Mouse (Mus musculus) cortical plate, adult 2 months (tissue): ENCODE data around the gene Art5. TPM values are rescaled to one million over a fixed set of nuclear protein-coding genes. Genes with fewer than 3 reads are reported as not detected.

Source experiments
- H3K27ac ChIP-seq: fragments of 200-500 bp; 2 replicates; pipeline ENCODE4 v1.5.1; 2012; ENCODE audit warnings: low read length, control low read depth, inconsistent platforms; ENCODE audit not compliant: insufficient read depth
- H3K4me1 ChIP-seq: fragments of 200-500 bp; 2 replicates; pipeline ENCODE4 v1.6.1; 2011; ENCODE audit warnings: low read length; ENCODE audit not compliant: control insufficient read depth, insufficient read depth
- H3K4me3 ChIP-seq: fragments of 200-500 bp; 2 replicates; pipeline ENCODE4 v1.5.1; 2011; ENCODE audit warnings: mild to moderate bottlenecking, low read length, control low read depth; ENCODE audit not compliant: insufficient read depth
- CTCF ChIP-seq: fragments of 200-500 bp; IDR thresholded peaks from 2 replicates; pipeline ENCODE4 v1.5.1; 2011; ENCODE audit warnings: mild to moderate bottlenecking, control low read depth, low read length; ENCODE audit not compliant: insufficient read depth; ENCODE audit errors: extremely low read depth
- POLR2A ChIP-seq: fragments of 200-500 bp; IDR thresholded peaks from 2 replicates; pipeline ENCODE4 v1.6.1; 2011; ENCODE audit warnings: mild to moderate bottlenecking, low read length, control low read depth; ENCODE audit not compliant: insufficient read depth; ENCODE audit errors: extremely low read depth
- polyA plus RNA-seq: library from polyadenylated mRNA; depleted of rRNA; stranded (reverse); fragments of >200 nt; gene quantifications from 2 replicates; pipeline ENCODE4 v1.2.3, GENCODE M21; 2012

Art5 gene
- polyA plus RNA-seq, 1 experiment = not detected

- Histone ChIP-seq H3K4me1 (no peaks in the 10 kb centered on the region), H3K4me3 (no peak overlapping the region), H3K27ac (no peak overlapping the region)
- TF ChIP-seq CTCF = no peak
- TF ChIP-seq POLR2A = no peak
These were observed 1.1 kb downstream of the Art5 start for GRCm38 (mm10) chr7:102108206-102108605.

GRCm38 (mm10) chr7:102106700-102107141, 2.6 kb downstream of the Art5 start:
- Histone ChIP-seq H3K4me1 (no peaks in the 10 kb centered on the region), H3K4me3 (no peak overlapping the region), H3K27ac (no peak overlapping the region)
- TF ChIP-seq CTCF = no peak
- no peak for TF ChIP-seq POLR2A

DNA sequence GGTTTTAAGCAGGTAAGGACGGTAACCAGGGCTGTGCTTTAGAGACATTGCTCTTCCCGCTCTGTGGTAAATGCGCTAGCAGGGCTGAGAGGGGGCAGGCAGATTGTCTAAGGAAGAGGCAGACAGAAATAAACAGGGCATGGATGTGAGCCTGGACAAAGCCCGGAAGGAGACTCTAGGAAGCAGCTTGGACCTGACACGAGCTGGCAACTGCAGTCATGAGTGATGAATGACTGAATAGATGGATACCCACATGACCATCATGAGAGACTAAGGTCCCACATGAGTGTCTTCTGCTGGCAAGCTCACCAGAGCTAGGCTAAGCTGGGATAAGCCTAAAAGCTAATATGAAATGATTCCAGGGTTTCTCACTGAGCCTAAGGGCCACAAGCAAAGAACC, 5.2 kb downstream of the Art5 start:
- Histone ChIP-seq H3K27ac (no peak overlapping the region), H3K4me1 (no peaks in the 10 kb centered on the region), H3K4me3 (no peak overlapping the region)
- TF ChIP-seq POLR2A (no peak), CTCF (no peak)

- TF ChIP-seq POLR2A (no peak), CTCF (no peak)
- no peak overlapping the region for H3K27ac ChIP-seq
- no peaks in the 10 kb centered on the region for H3K4me1 ChIP-seq
- no peak overlapping the region for H3K4me3 ChIP-seq
These were observed 5.7 kb downstream of the Art5 start for GRCm38 (mm10) chr7:102103555-102103954.

GRCm38 (mm10) chr7:102102696-102103095, 6.6 kb downstream of the Art5 start:
- TF ChIP-seq POLR2A (no peak), CTCF (no peak)
- H3K4me1 ChIP-seq = no peaks in the 10 kb centered on the region
- H3K4me3 ChIP-seq = no peak overlapping the region
- H3K27ac ChIP-seq = no peak overlapping the region

GRCm38 (mm10) chr7:102102241-102102640, 7.0 kb downstream of the Art5 start:
- Histone ChIP-seq H3K4me1 (no peaks in the 10 kb centered on the region), H3K4me3 (no peak overlapping the region), H3K27ac (no peak overlapping the region)
- TF ChIP-seq CTCF = no peak
- no peak for TF ChIP-seq POLR2A

DNA sequence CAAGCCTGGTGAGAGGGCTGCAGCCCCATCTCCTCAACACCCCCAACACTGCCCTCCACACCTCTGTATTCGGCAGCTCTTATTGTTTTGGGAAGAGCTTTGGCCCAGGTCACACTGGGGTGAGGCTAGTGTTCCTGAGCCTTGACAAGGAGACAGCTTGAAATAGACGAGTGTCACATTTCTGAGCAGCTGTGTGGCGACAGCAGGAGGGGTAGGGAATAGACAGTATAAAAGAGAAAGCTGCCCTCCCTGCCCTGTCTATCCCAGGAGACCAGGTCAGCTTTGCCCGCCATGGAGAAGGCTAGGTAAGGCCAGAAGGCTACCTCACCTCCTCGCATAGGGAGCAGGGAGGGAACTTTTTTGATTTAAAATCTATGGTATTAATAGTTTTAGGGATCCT, 7.8 kb downstream of the Art5 start, which contains the start of gene Art1:
TSS of gene Art1 (plus strand) at position 257 of the 400 bp plus-strand sequence.
- Histone ChIP-seq H3K4me1 (no peaks in the 10 kb centered on the region), H3K27ac (no peak within 1 kb of the TSS), H3K4me3 (no peak within 1 kb of the TSS)
- no peak for TF ChIP-seq POLR2A
- TF ChIP-seq CTCF = no peak

DNA sequence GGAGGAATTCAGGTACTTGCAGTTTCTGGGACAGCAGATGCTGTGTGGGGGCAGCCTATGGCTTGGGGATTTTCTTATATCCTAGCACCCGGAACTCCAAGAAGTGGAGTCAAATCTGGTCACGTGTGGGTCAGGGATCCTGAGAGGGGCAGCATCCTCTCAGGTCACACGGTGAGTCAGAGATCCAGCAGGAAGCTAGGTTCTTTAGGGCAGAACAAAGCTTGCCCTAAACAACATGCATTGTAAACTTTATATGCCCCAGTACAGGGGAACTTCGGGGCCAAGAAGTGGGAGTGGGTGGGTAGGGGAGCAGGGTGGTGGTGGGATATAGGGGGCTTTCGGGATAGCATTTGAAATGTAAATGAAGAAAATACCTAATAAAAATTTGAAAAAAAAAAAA, 8.4 kb downstream of the Art5 start:
- no peak overlapping the region for H3K4me3 ChIP-seq
- TF ChIP-seq CTCF (no peak), POLR2A (no peak)
- no peak overlapping the region for H3K27ac ChIP-seq
- H3K4me1 ChIP-seq = no peaks in the 10 kb centered on the region

DNA sequence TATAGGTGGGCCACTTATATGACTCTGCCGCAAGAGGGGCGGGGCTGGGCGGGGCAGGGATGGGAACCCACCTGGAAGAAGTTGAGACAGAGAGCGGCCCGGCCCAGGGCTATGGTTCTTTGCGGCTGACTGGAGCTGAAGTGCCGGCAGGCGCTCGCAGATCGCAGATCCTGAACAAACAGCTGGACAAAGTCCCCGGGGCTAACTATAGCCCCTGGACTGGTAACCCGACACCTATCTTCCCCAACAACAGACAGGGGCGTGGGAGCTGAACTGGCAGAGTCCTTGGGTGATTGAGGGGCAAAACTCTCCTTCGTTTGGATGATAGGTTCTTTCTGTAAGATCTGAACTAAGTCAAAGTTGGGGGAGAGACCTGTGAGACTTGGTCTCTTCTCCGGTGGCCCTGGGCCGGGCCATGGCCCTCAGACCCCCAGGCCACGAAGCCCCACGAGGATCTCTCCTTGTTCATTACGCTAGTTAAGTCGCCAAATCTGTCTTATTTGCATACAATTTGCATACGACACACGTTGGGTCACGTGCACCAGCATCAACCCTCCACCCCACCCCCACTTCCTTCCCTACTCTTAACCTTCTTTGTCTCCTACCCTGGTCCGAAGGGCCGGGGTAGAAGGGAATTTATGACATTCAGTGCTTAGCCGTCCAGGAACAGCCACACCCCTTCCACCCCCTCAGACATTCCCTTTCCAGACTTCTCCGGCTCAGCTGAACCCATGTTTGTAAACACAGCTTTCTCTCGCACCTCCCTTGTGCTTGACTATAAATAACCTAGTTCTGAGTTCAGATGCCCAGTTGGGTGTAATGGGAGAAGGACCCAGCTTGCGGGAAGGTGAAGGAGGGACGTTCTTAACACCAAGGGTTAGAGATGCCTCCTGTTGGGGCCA, 9.3 kb downstream of the Art5 start:
- no peak overlapping the region for H3K27ac ChIP-seq
- no peak overlapping the region for H3K4me3 ChIP-seq
- no peaks in the 10 kb centered on the region for H3K4me1 ChIP-seq
- TF ChIP-seq POLR2A (no peak), CTCF (no peak)

GRCm38 (mm10) chr7:102087336-102087735, 22.0 kb downstream of the Art5 start:
- H3K4me3 ChIP-seq = no peak overlapping the region
- no peak for TF ChIP-seq CTCF
- no peak for TF ChIP-seq POLR2A
- H3K27ac ChIP-seq = no peak overlapping the region
- H3K4me1 ChIP-seq = no peaks in the 10 kb centered on the region
